Mouse (Mus musculus) kidney, postnatal 25 days (tissue): ENCODE measurements around the gene Zfyve19.

ENCODE experiments used
- DNase-seq, 2 experiments: peaks; one replicate each; pipeline ENCODE4 v3.0.0; 2021; ENCODE audit warnings: mixed read lengths in 2 of 2

The Zfyve19 gene

DNA sequence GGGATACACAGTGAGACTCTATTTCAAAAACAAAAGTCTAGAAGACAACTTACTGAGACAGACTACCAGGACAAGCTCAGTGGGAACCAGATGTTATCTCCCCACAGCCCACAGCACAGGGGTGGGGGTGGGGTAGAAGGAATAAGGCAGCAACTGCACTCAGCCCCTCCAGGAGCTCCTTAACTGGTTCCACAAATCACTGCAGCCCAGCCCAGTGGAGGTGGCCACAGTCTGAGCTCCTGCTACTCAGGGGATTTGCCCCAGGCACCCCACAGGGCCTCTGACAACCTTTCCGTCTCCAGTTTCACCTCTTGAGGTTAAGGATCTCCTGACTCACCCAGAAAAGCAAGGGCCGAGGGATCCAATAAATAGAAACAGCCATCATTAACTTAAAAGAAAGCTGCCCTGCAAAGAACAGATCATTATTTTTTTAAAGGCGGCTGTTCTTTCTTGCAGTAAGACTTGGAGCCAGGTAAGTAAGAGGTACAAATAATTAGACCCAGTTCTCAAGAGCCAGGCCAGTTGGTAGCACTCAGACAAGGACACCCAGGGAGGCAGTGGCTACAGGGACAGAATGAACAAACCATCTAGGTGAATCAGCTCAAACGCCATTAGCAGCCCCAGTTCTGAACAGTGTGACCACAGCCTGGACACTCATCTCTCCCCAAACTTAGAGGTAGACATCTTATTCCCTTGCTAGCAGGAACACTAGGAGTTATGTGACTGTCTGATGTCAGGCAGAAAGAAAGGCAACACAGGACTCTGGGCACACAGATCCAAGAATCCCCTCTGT, 11.9 kb upstream of the Zfyve19 start:
- DNase-seq, result peak in 1 of 2 experiments; percentile 41

DNA sequence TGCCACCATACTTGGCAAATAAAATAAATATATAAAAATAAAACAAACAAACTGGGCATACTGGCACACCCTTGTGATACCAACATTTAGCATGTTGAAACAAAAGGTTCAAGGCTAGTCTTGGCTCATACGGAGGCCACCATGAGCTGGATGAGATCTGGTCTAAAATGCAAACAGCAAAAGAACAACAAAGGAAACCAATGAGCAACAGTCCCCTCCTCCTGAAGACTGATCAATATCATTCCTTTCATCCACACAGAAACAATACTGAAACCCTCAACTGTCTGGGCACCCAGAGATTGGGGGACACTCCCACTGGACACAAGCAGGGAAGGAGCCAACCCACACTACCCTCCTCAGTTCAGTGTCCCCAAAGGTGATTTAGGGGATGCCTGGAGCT, 10.9 kb upstream of the Zfyve19 start:
- DNase-seq, result no peak

DNA sequence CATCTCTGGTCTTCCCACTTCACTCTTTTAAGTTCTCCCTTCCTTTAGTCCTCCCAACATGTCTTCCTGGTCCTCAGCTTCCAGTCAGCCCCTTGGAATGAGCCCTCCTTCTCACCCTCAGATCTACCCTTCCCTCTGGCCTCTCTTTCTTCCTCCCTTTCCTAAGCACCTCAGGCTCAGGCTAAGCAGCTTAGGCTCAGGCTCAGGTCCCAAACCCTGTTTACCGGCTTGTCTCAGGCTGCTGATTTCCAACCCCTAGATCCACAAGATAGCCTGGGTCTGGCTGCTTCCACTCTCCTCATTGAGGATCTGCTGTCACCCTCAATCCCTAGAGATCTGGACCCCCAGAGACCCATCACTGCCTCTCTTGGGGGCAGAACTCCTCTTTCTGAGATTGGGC, 10.4 kb upstream of the Zfyve19 start:
- peak in 1 of 2 experiments; percentile 21 for DNase-seq

GRCm38 (mm10) chr2:119198934-119199333, 9.5 kb upstream of the Zfyve19 start:
- DNase-seq, result peak in 1 of 2 experiments; percentile 16

DNA sequence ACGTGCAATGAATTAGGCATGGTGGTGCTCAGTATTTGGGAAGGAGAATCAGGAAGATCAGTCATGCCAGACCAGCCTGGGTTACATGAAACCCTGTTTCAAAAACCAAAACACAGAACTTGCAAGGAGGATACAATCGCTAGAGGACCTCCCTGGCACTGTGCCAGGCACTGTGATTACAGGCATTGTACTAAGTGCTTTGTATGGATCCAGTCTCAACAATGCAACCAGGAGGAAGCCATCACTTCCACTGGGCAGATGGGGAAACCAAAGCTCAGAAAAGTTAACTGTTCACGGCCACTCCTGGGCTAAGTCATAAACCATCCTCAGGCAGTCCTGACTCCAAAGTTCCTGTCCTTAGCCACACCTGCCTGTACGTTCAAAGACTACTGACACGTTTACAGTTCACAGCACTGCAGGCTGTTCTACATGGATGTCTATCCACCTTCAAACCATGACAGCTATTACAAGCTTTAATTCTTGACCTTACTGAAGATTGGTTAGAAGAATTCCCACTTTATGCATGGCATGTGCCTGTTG, 5.4 kb upstream of the Zfyve19 start:
- peak; percentile 55 to 63 for DNase-seq

- peak in 1 of 2 experiments; percentile 44 for DNase-seq
Measured at GRCm38 (mm10) chr2:119203871-119204460, 4.5 kb upstream of the Zfyve19 start.

- DNase-seq, result no peak
Measured at GRCm38 (mm10) chr2:119207961-119208343, 465 bp upstream of the Zfyve19 start.

DNA sequence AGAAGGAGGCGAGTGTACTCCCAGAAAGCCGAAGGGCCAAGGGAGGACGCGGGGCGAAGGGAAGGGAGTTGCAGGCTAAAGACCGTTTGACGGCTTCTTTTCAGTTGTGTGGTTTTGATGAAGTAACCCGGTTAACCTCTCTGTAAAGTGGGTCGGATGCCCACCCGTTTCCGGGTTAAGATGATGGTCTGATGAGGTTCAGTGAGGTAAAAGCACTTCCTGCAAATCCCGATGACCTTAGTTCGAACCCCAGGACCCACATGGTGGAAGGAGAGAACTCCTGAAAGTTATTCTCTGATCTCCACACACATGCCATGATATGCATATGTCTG, 725 bp downstream of the Zfyve19 start:
- no peak for DNase-seq

GRCm38 (mm10) chr2:119229775-119230704, 21.6 kb downstream of the Zfyve19 start, which contains the start of gene Ppp1r14d:
Gene Ppp1r14d (minus strand): TSS chr2:119229906.
- peak; percentile 60 to 71 for DNase-seq

- DNase-seq, result peak in 1 of 2 experiments; percentile 38
Measured at GRCm38 (mm10) chr2:119236682-119237209, 28.3 kb downstream of the Zfyve19 start.

DNA sequence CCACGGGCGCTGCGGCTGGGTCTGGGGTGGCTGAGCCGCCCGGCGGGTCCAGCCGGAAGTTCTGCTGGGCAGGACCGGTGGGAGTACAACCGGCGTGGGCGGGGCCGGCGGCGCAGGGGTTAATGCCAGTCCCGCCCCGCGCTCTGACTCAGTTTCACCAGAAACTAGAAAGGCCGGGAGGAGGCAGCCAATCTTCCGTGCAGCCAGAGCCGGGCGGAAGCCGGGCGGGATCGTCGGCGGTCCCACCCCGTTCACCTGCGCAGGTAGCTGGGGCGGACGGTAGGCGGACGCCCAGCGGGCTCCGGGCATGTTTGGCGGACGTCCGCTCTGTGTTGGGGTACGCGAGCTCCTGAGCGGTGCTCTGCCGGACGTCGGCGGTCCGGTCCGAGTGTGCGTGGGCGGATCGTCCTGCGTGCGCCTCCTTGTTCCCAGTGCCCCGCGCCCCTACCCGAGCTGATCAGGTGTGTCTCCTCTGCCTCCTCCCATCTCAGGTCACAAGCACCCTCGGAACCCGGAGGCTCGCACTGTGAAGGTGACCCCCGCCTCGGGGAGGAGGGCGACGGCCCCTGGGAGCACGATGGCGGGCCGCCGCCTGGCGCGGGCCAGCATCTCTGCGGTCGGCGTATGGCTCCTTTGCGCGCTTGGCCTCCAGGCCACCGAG, 28.9 kb downstream of the Zfyve19 start, which contains the start of gene Spint1:
TSS of gene Spint1 (plus strand) at position 153 of the 661 bp plus-strand sequence.
- DNase-seq, result peak; percentile 77 to 91

GRCm38 (mm10) chr2:119237871-119238220, 29.4 kb downstream of the Zfyve19 start:
- DNase-seq, result peak in 1 of 2 experiments; percentile 38

DNA sequence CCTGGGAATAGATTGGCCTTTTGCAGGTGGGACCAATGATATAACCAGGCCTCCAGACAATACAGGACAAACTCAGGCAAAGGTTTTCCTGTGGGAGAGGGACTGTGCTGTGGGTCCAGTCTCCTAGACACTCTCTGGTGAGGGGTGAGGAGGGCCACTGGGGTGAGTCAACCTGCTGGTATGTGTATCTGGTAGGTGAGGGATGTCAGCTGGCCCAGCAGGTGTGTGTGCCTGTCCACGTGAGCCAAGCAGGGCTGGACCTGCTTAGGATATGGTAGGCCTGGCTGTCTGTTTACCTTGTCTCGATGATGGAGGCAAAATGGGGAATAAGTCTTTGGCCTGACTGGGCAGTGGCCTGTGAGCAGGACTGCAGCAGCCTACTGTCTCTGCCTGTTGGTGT, 30.3 kb downstream of the Zfyve19 start:
- DNase-seq, result peak; percentile 33 to 83

DNA sequence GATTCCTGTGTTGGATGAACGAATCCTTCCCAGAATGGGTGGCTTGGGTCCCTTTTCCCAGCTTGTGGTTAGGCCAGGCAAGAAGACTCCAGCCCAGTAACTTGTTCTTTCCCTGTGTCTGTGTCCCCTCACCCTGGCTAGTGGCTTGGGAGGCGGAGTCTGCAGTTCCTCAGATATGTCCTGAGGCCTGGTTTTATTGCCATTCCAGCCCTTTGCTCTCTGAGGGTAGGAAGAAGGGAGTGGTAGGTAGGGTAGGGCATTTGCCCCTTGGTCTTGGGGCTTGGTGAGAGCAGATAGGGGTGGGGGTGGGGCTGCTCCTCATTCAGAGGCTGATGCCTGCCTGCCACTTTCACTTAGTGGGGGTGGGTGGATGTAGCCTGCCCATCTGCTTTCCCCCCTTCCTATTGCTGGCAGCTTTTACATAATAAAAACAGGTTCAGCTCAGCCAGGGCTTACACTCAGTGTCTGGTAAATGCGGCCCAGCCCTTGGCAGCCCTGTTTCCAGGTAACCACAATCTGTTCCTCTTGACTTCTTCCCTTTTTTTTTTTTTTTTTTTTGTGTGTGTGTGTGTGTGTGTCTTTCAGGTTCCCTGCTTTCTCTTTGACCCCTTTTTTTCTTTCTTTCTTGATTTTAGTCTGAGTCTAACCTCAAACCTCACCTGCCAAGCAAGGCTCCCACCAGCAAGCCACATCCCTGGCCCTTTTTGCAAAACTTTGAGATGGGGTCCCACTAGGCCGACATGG, 31.8 kb downstream of the Zfyve19 start:
- DNase-seq, result peak in 1 of 2 experiments; percentile 58

- DNase-seq, result no peak
Measured at GRCm38 (mm10) chr2:119240819-119241186, 32.4 kb downstream of the Zfyve19 start.

- DNase-seq, result peak; percentile 59 to 88
Measured at GRCm38 (mm10) chr2:119242548-119242947, 34.1 kb downstream of the Zfyve19 start.

DNA sequence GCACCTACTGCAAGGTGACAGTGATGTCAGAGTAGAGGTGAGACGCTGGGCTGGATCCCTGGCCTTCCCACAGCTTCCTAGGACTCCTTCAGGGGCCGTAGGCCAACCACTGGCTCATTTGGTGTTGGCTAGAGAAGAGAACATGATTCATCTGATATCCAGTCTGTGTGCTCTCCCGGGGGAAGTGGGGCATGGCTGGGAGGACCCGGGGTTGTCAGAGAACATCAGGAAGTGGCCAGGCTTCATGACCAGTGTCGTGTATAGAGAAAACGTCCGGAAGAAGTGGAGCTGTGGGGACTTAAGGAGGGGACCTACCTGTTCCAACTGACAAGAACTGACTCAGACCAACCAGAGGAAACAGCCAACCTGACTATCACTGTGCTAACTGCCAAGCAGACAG, 36.8 kb downstream of the Zfyve19 start:
- DNase-seq, result no peak

- no peak for DNase-seq
Measured at GRCm38 (mm10) chr2:119247904-119248303, 39.5 kb downstream of the Zfyve19 start.

DNA sequence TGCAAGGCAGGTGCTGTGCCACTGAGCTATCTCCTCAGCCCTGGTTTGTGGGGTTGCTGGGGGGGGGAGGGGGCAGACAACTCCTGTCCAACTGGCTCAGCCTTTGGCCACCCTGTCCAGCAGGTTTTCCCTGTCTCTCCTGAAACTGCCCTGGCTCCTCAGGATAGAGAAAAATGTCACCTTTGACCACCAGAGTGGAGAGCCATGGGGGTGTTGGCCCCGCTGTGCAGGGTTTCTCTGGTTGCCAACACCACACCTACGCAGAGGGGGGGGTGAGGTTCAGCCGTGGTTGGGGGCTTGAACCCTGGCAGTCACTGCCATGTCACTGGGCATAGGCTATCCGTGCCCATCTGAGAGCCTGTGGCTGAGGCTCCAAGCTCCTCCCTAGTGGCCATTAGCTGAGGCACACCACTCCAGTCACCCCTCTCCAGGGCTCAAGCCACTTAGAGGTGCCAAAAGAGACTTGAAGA, 41.2 kb downstream of the Zfyve19 start:
- DNase-seq, result peak; percentile 43 to 70

- DNase-seq, result no peak
Measured at GRCm38 (mm10) chr2:119250377-119250776, 42.0 kb downstream of the Zfyve19 start.

GRCm38 (mm10) chr2:119250826-119251478, 42.5 kb downstream of the Zfyve19 start:
- peak; percentile 90 to 92 for DNase-seq
